Mouse (Mus musculus) forebrain, postnatal 0 days (tissue): Measurements from ENCODE around the gene Zc3hav1. TPM values are rescaled to one million over a fixed set of nuclear protein-coding genes. Genes with fewer than 3 reads are reported as not detected.
"Not testable (repeated sequence)": the region's sequence is repeated elsewhere in the genome, so short reads cannot be mapped to it uniquely, and the experiment has no call there.

ENCODE experiments used
- ATAC-seq: fragments of 200-750 bp; cut with Nextera tagmentation; 2 replicates; pipeline ENCODE4 v1.8.0; 2017; ENCODE audit warnings: mild to moderate bottlenecking, moderate library complexity
- DNase-seq: peaks from one replicate; pipeline ENCODE4 v3.0.0-alpha.2; 2015
- H3K27ac ChIP-seq: fragments of 300-500 bp; sonication (generic); 2 replicates; pipeline ENCODE4 v1.5.1; 2014; ENCODE audit warnings: low read depth, mild to moderate bottlenecking, antibody characterized with exemption, low read length, moderate library complexity, mixed read lengths
- H3K27me3 ChIP-seq: fragments of 300-500 bp; sonication (generic); 2 replicates; pipeline ENCODE4 v1.6.1; 2014; ENCODE audit warnings: mild to moderate bottlenecking, low read length, mixed read lengths; ENCODE audit not compliant: insufficient read depth
- H3K36me3 ChIP-seq: fragments of 300-500 bp; sonication (generic); 2 replicates; pipeline ENCODE4 v1.6.1; 2014; ENCODE audit warnings: mild to moderate bottlenecking, moderate library complexity; ENCODE audit not compliant: insufficient read depth
- H3K4me1 ChIP-seq: fragments of 300-500 bp; sonication (generic); 2 replicates; pipeline ENCODE4 v1.6.1; 2014; ENCODE audit warnings: antibody characterized with exemption; ENCODE audit not compliant: insufficient read depth
- H3K4me2 ChIP-seq: fragments of 300-500 bp; sonication (generic); 2 replicates; pipeline ENCODE4 v1.6.1; 2014; ENCODE audit warnings: low read depth, mild to moderate bottlenecking, moderate library complexity
- H3K4me3 ChIP-seq: fragments of 300-500 bp; sonication (generic); 2 replicates; pipeline ENCODE4 v1.5.1; 2014; ENCODE audit warnings: low read depth, low read length, mixed read lengths
- H3K9ac ChIP-seq: fragments of 300-500 bp; sonication (generic); 2 replicates; pipeline ENCODE4 v1.6.1; 2014; ENCODE audit warnings: mild to moderate bottlenecking
- H3K9me3 ChIP-seq: fragments of 300-500 bp; sonication (generic); 2 replicates; pipeline ENCODE4 v1.6.1; 2016; ENCODE audit warnings: low read length
- CTCF ChIP-seq: sonication (generic); IDR thresholded peaks from 2 replicates; pipeline ENCODE4 v1.5.1; 2016; ENCODE audit warnings: antibody characterized with exemption, control low read depth, low read depth
- WGBS: fragments of 180-500 bp; shearing (Covaris S2); extraction: QIAGEN DNeasy Blood & Tissue Kit; methylation state at CpG from one replicate; pipeline ENCODE4 v1.1.7; 2014; 5-methylcytosine and 5-hydroxymethylcytosine counted together
- polyA plus RNA-seq: library from polyadenylated mRNA; unstranded; fragments of >200 nt; fragmentation: Nextera tagmentation; extraction: Ambion mirVana; gene quantifications from 2 replicates; pipeline ENCODE4 v1.2.1, GENCODE M21; 2015
- total RNA-seq: library from RNA; depleted of rRNA; stranded (reverse); fragments of >200 nt; gene quantifications from 2 replicates; pipeline ENCODE4 v1.2.3, GENCODE M21; 2014

The Zc3hav1 gene
- total and polyA plus RNA-seq, 2 experiments from 2014 or later, result 2.0 to 5.7 TPM

DNA sequence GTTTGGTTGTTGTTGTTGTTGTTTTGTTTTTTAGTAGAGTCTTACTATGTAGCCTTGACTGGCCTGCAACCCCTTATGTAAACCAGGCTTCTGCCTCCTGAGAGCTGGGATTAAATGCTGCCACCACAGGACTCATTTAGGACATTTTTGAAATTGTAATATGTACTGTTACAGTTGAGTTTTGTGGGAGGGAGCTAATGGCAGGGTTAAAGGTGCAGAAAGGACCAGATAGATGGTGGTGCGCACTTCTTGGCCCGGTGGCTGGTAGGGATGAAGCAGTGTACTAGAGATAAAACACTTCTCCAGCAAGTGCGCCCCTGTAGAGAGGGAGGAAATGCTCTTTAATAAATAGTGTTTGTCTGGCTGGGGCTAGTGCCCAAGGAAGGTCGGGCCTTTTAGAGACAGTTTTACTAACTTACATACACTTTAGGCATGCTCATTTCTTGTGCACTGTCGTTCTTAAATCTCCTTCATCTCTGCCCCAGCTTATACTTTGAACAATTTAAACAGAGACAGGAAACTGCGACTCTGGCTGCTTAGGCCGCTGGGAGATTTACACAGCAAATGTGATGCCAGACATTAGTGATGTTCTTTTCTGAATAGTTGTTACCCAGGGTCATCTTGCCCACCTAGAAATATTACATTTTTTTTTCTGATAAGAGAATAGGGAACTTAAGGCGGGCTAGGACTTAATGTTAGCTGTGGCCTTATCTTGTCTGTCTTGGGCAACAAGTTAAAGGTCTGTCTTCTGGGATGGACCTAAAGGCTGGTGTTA is 4.0 kb upstream of the Zc3hav1 start:
- Histone ChIP-seq H3K27ac (no peak overlapping the region), H3K27me3 (peaks cover 26% of the 10 kb centered on the region), H3K4me1 (no peaks in the 10 kb centered on the region), H3K4me3 (no peak overlapping the region), H3K9me3 (no peaks in the 10 kb centered on the region), H3K4me2 (no peak overlapping the region), H3K9ac (no peak overlapping the region), H3K36me3 (no peaks in the 10 kb centered on the region)
- ATAC-seq, result no peak
- DNase-seq, result no peak
- TF ChIP-seq CTCF, result no peak
- WGBS, result 72% methylated on average over 8 of the region's 8 CpGs

DNA sequence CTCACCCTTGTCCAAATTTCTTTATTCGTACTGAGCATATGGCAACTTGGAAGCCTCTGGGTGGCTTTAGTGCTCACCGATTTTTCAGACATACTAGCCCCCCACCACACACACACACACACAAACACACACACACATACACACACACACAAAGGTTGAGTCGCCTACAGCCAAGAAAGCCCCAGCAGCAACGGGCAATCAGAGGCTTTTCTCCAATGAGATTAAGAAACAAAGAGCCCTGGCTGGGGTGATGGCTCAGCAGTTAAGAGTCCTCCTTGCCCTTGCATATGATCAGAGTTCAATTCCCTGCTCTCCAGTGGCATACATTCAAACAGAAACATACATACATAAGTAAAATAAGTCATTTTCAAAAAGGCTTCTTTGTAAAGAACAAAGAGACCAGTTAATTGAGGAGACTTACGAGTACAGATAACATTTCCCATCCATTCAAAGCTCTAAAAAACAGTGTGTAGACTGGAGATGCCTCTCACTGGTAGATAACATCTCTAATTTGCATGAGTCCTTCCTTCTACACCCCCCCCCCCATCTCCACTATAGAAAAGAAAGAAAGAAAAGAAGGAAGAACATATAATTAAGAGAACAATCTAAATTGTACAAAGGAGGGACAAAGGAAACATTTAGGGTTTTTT is 3.3 kb upstream of the Zc3hav1 start:
- DNase-seq, result no peak
- ATAC-seq, result no peak
- no peak for TF ChIP-seq CTCF
- Histone ChIP-seq H3K36me3 (no peaks in the 10 kb centered on the region), H3K27ac (no peak overlapping the region), H3K9me3 (no peaks in the 10 kb centered on the region), H3K4me2 (no peak overlapping the region), H3K27me3 (peaks cover 33% of the 10 kb centered on the region), H3K9ac (no peak overlapping the region), H3K4me3 (no peak overlapping the region), H3K4me1 (no peaks in the 10 kb centered on the region)
- WGBS, result 23% methylated on average over 5 of the region's 5 CpGs

DNA sequence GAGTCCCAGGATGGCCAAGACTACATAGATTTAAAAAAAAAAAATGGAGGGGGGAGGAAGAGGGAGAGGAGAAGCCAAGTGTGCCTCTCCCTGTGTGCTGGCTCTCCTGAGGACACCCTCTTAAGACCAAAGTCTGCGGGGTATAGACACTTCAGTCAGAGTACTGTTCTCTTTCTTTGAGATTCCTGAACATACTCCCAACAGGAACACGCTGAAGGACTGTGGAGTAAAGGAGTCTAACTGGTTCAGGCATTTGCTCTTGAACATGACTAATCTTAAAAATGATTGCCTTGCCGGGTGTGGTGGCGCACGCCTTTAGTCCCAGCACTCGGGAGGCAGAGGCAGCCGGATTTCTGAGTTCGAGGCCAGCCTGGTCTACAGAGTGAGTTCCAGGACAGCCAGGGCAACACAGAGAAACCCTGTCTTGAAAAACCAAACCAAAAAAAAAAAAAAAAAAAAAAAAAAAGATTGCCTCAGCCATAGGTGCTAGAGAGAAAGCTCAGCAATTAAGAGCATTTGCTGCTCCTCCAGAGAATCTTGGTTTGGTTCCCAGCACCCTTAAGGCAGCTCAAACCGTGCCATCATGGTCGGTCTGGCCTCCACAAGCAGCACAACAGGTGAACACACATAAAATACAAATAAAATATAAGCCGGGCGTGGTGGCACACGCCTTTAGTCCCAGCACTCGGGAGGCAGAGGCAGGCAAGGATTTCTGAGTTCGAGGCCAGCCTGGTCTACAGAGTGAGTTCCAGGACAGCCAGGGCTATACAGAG is 2.4 kb upstream of the Zc3hav1 start:
- not testable (repeated sequence) for H3K4me3 ChIP-seq, H3K27ac ChIP-seq, H3K9ac ChIP-seq, H3K4me1 ChIP-seq, ATAC-seq, H3K9me3 ChIP-seq, H3K36me3 ChIP-seq, DNase-seq, H3K4me2 ChIP-seq
- whole genome bisulfite sequencing, result 68% methylated on average over 15 of the region's 15 CpGs
- peaks cover 42% of the 10 kb centered on the region for H3K27me3 ChIP-seq

DNA sequence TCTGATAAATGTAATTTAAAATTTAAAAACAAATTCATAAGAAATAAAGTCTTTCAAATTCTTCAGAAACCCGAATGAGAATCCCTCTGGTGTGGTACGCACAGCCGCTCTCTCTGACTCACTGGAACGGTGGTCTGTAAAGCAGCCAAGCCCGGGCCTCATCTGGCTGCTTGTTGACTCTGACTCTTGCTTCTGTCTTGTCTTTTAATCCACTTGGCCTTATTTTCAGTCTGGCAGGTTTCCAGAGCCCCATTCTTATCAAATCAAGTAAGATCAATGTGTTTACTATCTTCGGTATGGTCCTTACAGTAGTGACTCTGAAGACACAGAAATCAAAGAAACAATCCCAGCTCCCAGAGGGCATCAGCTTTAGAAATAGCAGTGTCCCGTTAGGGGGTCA is 1.5 kb upstream of the Zc3hav1 start:
- TF ChIP-seq CTCF, result no peak
- no peak for ATAC-seq
- H3K9me3 ChIP-seq, result no peaks in the 10 kb centered on the region
- H3K4me2 ChIP-seq, result no peak overlapping the region
- H3K4me1 ChIP-seq, result no peaks in the 10 kb centered on the region
- 14% methylated on average over 7 of the region's 7 CpGs for WGBS
- no peak overlapping the region for H3K27ac ChIP-seq
- no peaks in the 10 kb centered on the region for H3K36me3 ChIP-seq
- DNase-seq, result no peak
- H3K4me3 ChIP-seq, result no peak overlapping the region
- H3K9ac ChIP-seq, result no peak overlapping the region
- H3K27me3 ChIP-seq, result peaks cover 49% of the 10 kb centered on the region

DNA sequence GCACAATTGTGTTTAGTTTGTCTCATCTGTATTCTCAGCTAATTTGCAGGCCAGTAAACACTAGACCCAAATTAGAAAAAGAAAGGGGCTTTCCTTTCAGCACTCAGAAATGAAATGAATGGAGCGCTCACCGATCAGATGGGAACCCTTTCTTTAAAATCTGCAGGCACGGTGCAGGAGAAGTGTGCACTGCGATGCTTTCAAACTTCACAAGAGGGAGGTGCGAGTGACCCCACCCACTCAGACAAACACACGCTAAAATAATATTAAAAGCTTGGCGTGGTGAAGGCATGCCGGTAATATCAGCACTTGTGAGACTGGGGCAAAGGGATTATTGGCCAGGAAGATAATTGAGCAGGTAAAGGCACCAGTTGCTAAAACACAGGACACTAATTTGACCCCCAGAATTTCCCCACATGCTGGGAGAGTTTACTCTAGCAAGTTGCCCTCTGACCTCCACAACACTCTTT is 986 bp upstream of the Zc3hav1 start:
- Histone ChIP-seq H3K36me3 (no peaks in the 10 kb centered on the region), H3K4me3 (0 out of 2 replicates have a peak overlapping the region, but pooled peaks have one; percentile 49), H3K4me2 (peak overlapping the region; percentile 54), H3K4me1 (no peaks in the 10 kb centered on the region), H3K9me3 (no peaks in the 10 kb centered on the region), H3K9ac (no peak overlapping the region), H3K27ac (no peak overlapping the region), H3K27me3 (peaks cover 53% of the 10 kb centered on the region)
- no peak for TF ChIP-seq CTCF
- DNase-seq (peak; percentile 11), ATAC-seq (no peak)
- WGBS, result 1% methylated on average over 8 of the region's 8 CpGs

DNA sequence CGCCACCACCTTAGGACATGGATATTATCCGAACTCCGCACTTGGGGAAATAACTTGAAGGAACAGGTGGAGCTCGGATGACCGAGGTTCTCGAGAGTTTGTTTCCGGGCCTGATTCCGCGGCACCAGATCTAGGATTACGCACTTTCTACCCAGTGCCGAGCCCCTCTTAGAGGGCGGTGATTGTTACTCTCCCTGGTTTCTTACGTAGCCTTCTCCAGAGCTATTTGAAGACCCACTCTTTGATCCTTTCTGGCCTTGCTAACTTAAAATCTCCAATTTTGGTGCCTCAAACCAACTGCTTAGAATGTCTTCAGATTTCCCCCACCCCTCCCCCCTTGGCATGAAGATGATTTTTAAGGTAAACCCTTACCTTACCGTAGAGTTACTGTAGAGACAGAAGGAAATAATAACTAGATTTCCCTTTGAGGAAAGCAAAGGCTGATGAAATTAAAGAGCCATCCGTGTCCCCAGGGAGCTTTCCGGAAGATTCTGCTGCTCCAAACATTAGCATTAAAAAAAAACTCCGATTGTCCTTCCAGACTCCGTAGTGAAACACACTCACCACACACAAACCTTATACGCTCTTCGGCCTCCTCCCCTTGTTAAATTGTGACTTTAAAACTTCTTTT is 435 bp upstream of the Zc3hav1 start:
- Histone ChIP-seq H3K4me2 (peak overlapping the region; percentile 54), H3K9ac (no peak overlapping the region), H3K4me3 (peak overlapping the region; percentile 49), H3K27me3 (peaks cover 59% of the 10 kb centered on the region), H3K9me3 (no peaks in the 10 kb centered on the region), H3K27ac (no peak overlapping the region), H3K36me3 (no peaks in the 10 kb centered on the region), H3K4me1 (no peaks in the 10 kb centered on the region)
- peak; percentile 21 for DNase-seq
- TF ChIP-seq CTCF, result no peak
- 2% methylated on average over 20 of the region's 20 CpGs for WGBS
- ATAC-seq, result no peak; the same call in 1 of the 2 replicates
